In genomic region chr5:115167396-115167795, GRCm38 (mm10) we compare ENCODE assay signal across 10 mouse cellular contexts. TPM values are rescaled to one million over a fixed set of nuclear protein-coding genes. Genes with fewer than 3 reads are reported as not detected.
A peak's percentile ranks its signal among the peaks of the same experiment; 100 is the strongest.
DNase-seq lines count a peak whose midpoint lies in the region; ATAC-seq and TF ChIP-seq lines count a peak whose summit lies in the region.
"Had no signal": no experiment of that assay in that cellular context is flagged by ENCODE, and none has a peak within 500 bp of the region (broad histone marks: within the 10 kb centered on the region; RNA-seq: fewer than 3 reads in every experiment).

No protein-coding gene starts in this region.

- ATAC-seq in lung, embryonic 16.5 days (ENCODE audit: low read depth), result peak; percentile 37
- peak; percentile 56 for ATAC-seq in liver, embryonic 16.5 days (ENCODE audit: low read depth)
- ATAC-seq in midbrain, postnatal 0 days (ENCODE audit: low FRiP score), result no peak

- H3K4me1 ChIP-seq in lung, embryonic 16.5 days (replicated peaks; ENCODE audit: control insufficient read depth, insufficient read depth, low read length), result peaks cover 22% of the 10 kb centered on the region
- peaks cover 31% of the 10 kb centered on the region for H3K4me1 ChIP-seq in embryonic facial prominence, embryonic 10.5 days
- H3K4me1 ChIP-seq in liver, embryonic 16.5 days (ENCODE audit: control insufficient read depth, low read depth, low read length), result peaks cover 4% of the 10 kb centered on the region; the same call in 1 of the 2 replicates
- no peaks in the 10 kb centered on the region for H3K4me1 ChIP-seq in midbrain, postnatal 0 days (ENCODE audit: insufficient read depth, low read length)

- DNase-seq in lung, postnatal 14 days, result no peak
- no peak for DNase-seq in embryonic facial prominence, embryonic 10.5 days (ENCODE audit: low spot score)
- DNase-seq in thymus, postnatal 10 days (ENCODE audit: low spot score in 2 of 2), result peak; percentile 80 to 81
- DNase-seq in MN1 (ENCODE audit: low spot score), result no peak
- DNase-seq in yolk sac, embryonic 10.5 days (ENCODE audit: low spot score), result no peak
- DNase-seq in midbrain, postnatal 0 days (ENCODE audit: low spot score), result no peak
- DNase-seq: adrenal gland, postnatal 10 days had no signal

- no peak overlapping the region for H3K4me3 ChIP-seq in lung, embryonic 16.5 days (ENCODE audit: low read length)
- H3K4me3 ChIP-seq in embryonic facial prominence, embryonic 10.5 days, result no peak overlapping the region
- H3K4me3 ChIP-seq in liver, embryonic 16.5 days (ENCODE audit: low read depth, low read length), result no peak overlapping the region
- H3K4me3 ChIP-seq in midbrain, postnatal 0 days (ENCODE audit: low read depth, low read length), result no peak overlapping the region
- H3K4me3 ChIP-seq: embryonic facial prominence, embryonic 15.5 days had no signal

- H3K27ac ChIP-seq in lung, embryonic 16.5 days (ENCODE audit: low read length), result peak overlapping the region; percentile 51
- peak overlapping the region; percentile 62; the same call in 1 of the 2 replicates for H3K27ac ChIP-seq in embryonic facial prominence, embryonic 10.5 days (replicated peaks)
- H3K27ac ChIP-seq in liver, embryonic 16.5 days (ENCODE audit: low read length), result no peak overlapping the region; the same call in 1 of the 2 replicates
- H3K27ac ChIP-seq in midbrain, postnatal 0 days (ENCODE audit: low read depth, low read length), result no peak overlapping the region
- H3K27ac ChIP-seq: embryonic facial prominence, embryonic 15.5 days had no signal

- 39% methylated on average over 6 of the region's 6 CpGs for WGBS in lung, embryonic 16.5 days
- WGBS in embryonic facial prominence, embryonic 10.5 days, result 62% methylated on average over 6 of the region's 6 CpGs
- WGBS in liver, embryonic 16.5 days (ENCODE audit: insufficient replicate concordance), result 21% methylated on average over 6 of the region's 6 CpGs
- 75% methylated on average over 6 of the region's 6 CpGs for WGBS in midbrain, postnatal 0 days

- no peak overlapping the region for H3K4me2 ChIP-seq in lung, embryonic 16.5 days (ENCODE audit: low read depth, low read length)
- no peak overlapping the region for H3K4me2 ChIP-seq in liver, embryonic 16.5 days (ENCODE audit: low read depth, low read length)
- no peak overlapping the region for H3K4me2 ChIP-seq in midbrain, postnatal 0 days (ENCODE audit: low read depth, low read length, poor library complexity, severe bottlenecking)
- H3K4me2 ChIP-seq: embryonic facial prominence, embryonic 15.5 days had no signal

- no peaks in the 10 kb centered on the region for H3K36me3 ChIP-seq in lung, embryonic 16.5 days (ENCODE audit: control insufficient read depth, insufficient read depth, low read length)
- H3K36me3 ChIP-seq in embryonic facial prominence, embryonic 10.5 days (replicated peaks), result no peaks in the 10 kb centered on the region
- H3K36me3 ChIP-seq in liver, embryonic 16.5 days (ENCODE audit: control insufficient read depth, insufficient read depth), result no peaks in the 10 kb centered on the region
- H3K36me3 ChIP-seq in midbrain, postnatal 0 days (ENCODE audit: insufficient read depth, low read length), result no peaks in the 10 kb centered on the region
- H3K36me3 ChIP-seq: embryonic facial prominence, embryonic 15.5 days had no signal

- H3K9ac ChIP-seq in lung, embryonic 16.5 days (ENCODE audit: low read length), result no peak overlapping the region
- no peak overlapping the region for H3K9ac ChIP-seq in liver, embryonic 16.5 days (ENCODE audit: low read depth, low read length)
- H3K9ac ChIP-seq in midbrain, postnatal 0 days (replicated peaks; ENCODE audit: low read length, poor library complexity, severe bottlenecking), result no peak overlapping the region
- H3K9ac ChIP-seq: embryonic facial prominence, embryonic 15.5 days had no signal

- H3K9me3 ChIP-seq in lung, embryonic 16.5 days (ENCODE audit: control insufficient read depth, low read length), result no peaks in the 10 kb centered on the region
- no peaks in the 10 kb centered on the region for H3K9me3 ChIP-seq in embryonic facial prominence, embryonic 10.5 days
- H3K9me3 ChIP-seq in liver, embryonic 16.5 days (replicated peaks; ENCODE audit: control insufficient read depth, low read length), result no peaks in the 10 kb centered on the region
- no peaks in the 10 kb centered on the region for H3K9me3 ChIP-seq in midbrain, postnatal 0 days (ENCODE audit: low read length)
- H3K9me3 ChIP-seq: embryonic facial prominence, embryonic 15.5 days had no signal

- no peaks in the 10 kb centered on the region for H3K27me3 ChIP-seq in lung, embryonic 16.5 days (ENCODE audit: control insufficient read depth, insufficient read depth, low read depth, low read length)
- H3K27me3 ChIP-seq in embryonic facial prominence, embryonic 10.5 days (replicated peaks; ENCODE audit: low read depth, poor library complexity, severe bottlenecking), result no peaks in the 10 kb centered on the region
- no peaks in the 10 kb centered on the region for H3K27me3 ChIP-seq in liver, embryonic 16.5 days (ENCODE audit: control insufficient read depth, insufficient read depth, low read depth, low read length)
- H3K27me3 ChIP-seq in midbrain, postnatal 0 days (ENCODE audit: insufficient read depth, low read length), result no peaks in the 10 kb centered on the region
- H3K27me3 ChIP-seq: embryonic facial prominence, embryonic 15.5 days had no signal

- TF ChIP-seq CTCF in midbrain, postnatal 0 days (IDR thresholded peaks at IDR 0.05), result no peak

RNA-seq across cellular contexts. Expression of gene Mlec, which starts 9.4 kb away (rescaled TPM):
- polyA plus RNA-seq in lung, embryonic 16.5 days (2015; fragmentation: Nextera tagmentation; extraction: Ambion mirVana), result 58.9 and 62.1 TPM in 2 replicates
- polyA plus RNA-seq in embryonic facial prominence, embryonic 10.5 days (2016; fragmentation: Nextera tagmentation; extraction: Ambion mirVana), result 73.6 and 80.6 TPM in 2 replicates
- polyA plus RNA-seq in liver, embryonic 16.5 days (2015; fragmentation: Nextera tagmentation; extraction: Ambion mirVana), result 16.6 and 19.4 TPM in 2 replicates
- total RNA-seq in midbrain, postnatal 0 days (2014; rRNA removed), result 61.7 and 64.6 TPM in 2 replicates
- 11.4 and 16.2 TPM in 2 replicates for polyA plus RNA-seq in midbrain, postnatal 0 days (2015; fragmentation: Nextera tagmentation; extraction: Ambion mirVana)

RNA-seq across cellular contexts. Expression of gene Cabp1, which starts 26.8 kb away (rescaled TPM):
- 1.3 and 1.6 TPM in 2 replicates for polyA plus RNA-seq in lung, embryonic 16.5 days (2015; fragmentation: Nextera tagmentation; extraction: Ambion mirVana)
- 1.3 and 1.4 TPM in 2 replicates for polyA plus RNA-seq in embryonic facial prominence, embryonic 10.5 days (2016; fragmentation: Nextera tagmentation; extraction: Ambion mirVana)
- 0.13 and 0.19 TPM in 2 replicates for polyA plus RNA-seq in liver, embryonic 16.5 days (2015; fragmentation: Nextera tagmentation; extraction: Ambion mirVana)
- 15.5 and 29.8 TPM in 2 replicates for total RNA-seq in midbrain, postnatal 0 days (2014; rRNA removed)
- 11.1 and 12.7 TPM in 2 replicates for polyA plus RNA-seq in midbrain, postnatal 0 days (2015; fragmentation: Nextera tagmentation; extraction: Ambion mirVana)

RNA-seq across cellular contexts. Expression of gene Unc119b, which starts 32.6 kb away (rescaled TPM):
- polyA plus RNA-seq in lung, embryonic 16.5 days (2015; fragmentation: Nextera tagmentation; extraction: Ambion mirVana), result 34.3 and 35.2 TPM in 2 replicates
- 63.5 and 68.7 TPM in 2 replicates for polyA plus RNA-seq in embryonic facial prominence, embryonic 10.5 days (2016; fragmentation: Nextera tagmentation; extraction: Ambion mirVana)
- 7.7 and 8.1 TPM in 2 replicates for polyA plus RNA-seq in liver, embryonic 16.5 days (2015; fragmentation: Nextera tagmentation; extraction: Ambion mirVana)
- 28.4 and 30.0 TPM in 2 replicates for total RNA-seq in midbrain, postnatal 0 days (2014; rRNA removed)
- 16.9 and 18.4 TPM in 2 replicates for polyA plus RNA-seq in midbrain, postnatal 0 days (2015; fragmentation: Nextera tagmentation; extraction: Ambion mirVana)

RNA-seq across cellular contexts. Expression of gene Acads, which starts 48.2 kb away (rescaled TPM):
- 64.5 and 69.2 TPM in 2 replicates for polyA plus RNA-seq in lung, embryonic 16.5 days (2015; fragmentation: Nextera tagmentation; extraction: Ambion mirVana)
- 72.6 and 78.7 TPM in 2 replicates for polyA plus RNA-seq in embryonic facial prominence, embryonic 10.5 days (2016; fragmentation: Nextera tagmentation; extraction: Ambion mirVana)
- polyA plus RNA-seq in liver, embryonic 16.5 days (2015; fragmentation: Nextera tagmentation; extraction: Ambion mirVana), result 48.8 and 54.2 TPM in 2 replicates
- 16.5 and 17.4 TPM in 2 replicates for total RNA-seq in midbrain, postnatal 0 days (2014; rRNA removed)
- 13.4 and 14.1 TPM in 2 replicates for polyA plus RNA-seq in midbrain, postnatal 0 days (2015; fragmentation: Nextera tagmentation; extraction: Ambion mirVana)

Comparison
In these comparisons a context has a peak if more than half of its experiments do, and no peak if none do; other contexts are left out.
1. H3K27ac ChIP-seq: peak in lung, embryonic 16.5 days (single experiment) and embryonic facial prominence, embryonic 10.5 days (single experiment); none in liver, embryonic 16.5 days (single experiment) and midbrain, postnatal 0 days (single experiment).
2. DNase-seq: peak in thymus, postnatal 10 days (2 of 2); none in lung, postnatal 14 days (single experiment), embryonic facial prominence, embryonic 10.5 days (single experiment), MN1 (single experiment), yolk sac, embryonic 10.5 days (single experiment) and midbrain, postnatal 0 days (single experiment).